Mouse (Mus musculus) hindbrain, embryonic 12.5 days (tissue): ENCODE measurements around the gene Cys1. TPM values are rescaled to one million over a fixed set of nuclear protein-coding genes. Genes with fewer than 3 reads are reported as not detected.
"Not testable (repeated sequence)": the region's sequence is repeated elsewhere in the genome, so short reads cannot be mapped to it uniquely, and the experiment has no call there.

Source experiments
- ATAC-seq: fragments of 200-750 bp; cut with Nextera tagmentation; 2 replicates; pipeline ENCODE4 v1.8.0; 2017; ENCODE audit warnings: moderate TSS enrichment; ENCODE audit not compliant: low FRiP score
- H3K27ac ChIP-seq: fragments of 300-500 bp; sonication (generic); 2 replicates; pipeline ENCODE4 v1.5.1; 2016; ENCODE audit warnings: mild to moderate bottlenecking
- H3K27me3 ChIP-seq: fragments of 300-500 bp; sonication (generic); 2 replicates; pipeline ENCODE4 v1.6.1; 2016; ENCODE audit warnings: mild to moderate bottlenecking
- H3K36me3 ChIP-seq: fragments of 300-500 bp; sonication (generic); 2 replicates; pipeline ENCODE4 v1.6.1; 2016; ENCODE audit warnings: mild to moderate bottlenecking
- H3K4me1 ChIP-seq: fragments of 300-500 bp; sonication (generic); 2 replicates; pipeline ENCODE4 v1.6.1; 2016
- H3K4me2 ChIP-seq: fragments of 300-500 bp; sonication (generic); replicated peaks from 2 replicates; pipeline ENCODE4 v1.6.1; 2016; ENCODE audit warnings: mild to moderate bottlenecking
- H3K4me3 ChIP-seq: fragments of 300-500 bp; sonication (generic); 2 replicates; pipeline ENCODE4 v1.5.1; 2016; ENCODE audit warnings: mild to moderate bottlenecking
- H3K9ac ChIP-seq: fragments of 300-500 bp; sonication (generic); 2 replicates; pipeline ENCODE4 v1.6.1; 2016; ENCODE audit warnings: mild to moderate bottlenecking, moderate library complexity
- H3K9me3 ChIP-seq: fragments of 300-500 bp; sonication (generic); replicated peaks from 2 replicates; pipeline ENCODE4 v1.6.1; 2016; ENCODE audit warnings: mild to moderate bottlenecking
- WGBS: fragments of 180-500 bp; shearing (Covaris S2); methylation state at CpG from one replicate; pipeline ENCODE4 v1.1.7; 2016; 5-methylcytosine and 5-hydroxymethylcytosine counted together
- polyA plus RNA-seq: library from polyadenylated mRNA; unstranded; fragments of >200 nt; fragmentation: Nextera tagmentation; extraction: Ambion mirVana; gene quantifications from 2 replicates; pipeline ENCODE4 v1.2.1, GENCODE M21; 2016

The Cys1 gene
- polyA plus RNA-seq, 1 experiment from 2014 or later, result 1.2 TPM

DNA sequence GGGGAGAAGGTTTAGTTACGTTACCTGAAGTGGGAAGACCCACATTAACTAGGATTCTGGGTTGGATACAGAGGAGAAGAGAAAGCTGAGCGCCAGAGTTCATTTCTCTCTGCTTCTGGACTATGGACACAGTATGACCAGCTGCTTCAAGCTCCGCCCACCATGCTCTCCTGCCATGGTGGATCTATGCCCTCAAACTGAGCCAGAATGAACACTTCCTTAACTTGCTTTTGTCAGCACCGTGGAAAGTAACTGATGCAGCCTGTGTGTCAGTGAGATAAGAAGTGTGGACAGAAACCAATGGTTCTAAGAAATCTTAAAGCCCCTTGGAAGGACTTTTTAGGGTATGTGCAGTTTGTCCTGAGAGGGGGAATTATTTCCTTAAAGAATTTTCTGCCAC is 22.6 kb downstream of the Cys1 start:
- peaks cover 22% of the 10 kb centered on the region for H3K4me1 ChIP-seq
- no peak for ATAC-seq
- 94% methylated on average over 4 of the region's 4 CpGs for WGBS
- no peak overlapping the region for H3K27ac ChIP-seq
- H3K4me2 ChIP-seq, result no peak overlapping the region
- peaks cover 44% of the 10 kb centered on the region for H3K36me3 ChIP-seq
- no peaks in the 10 kb centered on the region for H3K27me3 ChIP-seq
- H3K9me3 ChIP-seq, result no peaks in the 10 kb centered on the region
- no peak overlapping the region for H3K4me3 ChIP-seq
- H3K9ac ChIP-seq, result no peak overlapping the region

DNA sequence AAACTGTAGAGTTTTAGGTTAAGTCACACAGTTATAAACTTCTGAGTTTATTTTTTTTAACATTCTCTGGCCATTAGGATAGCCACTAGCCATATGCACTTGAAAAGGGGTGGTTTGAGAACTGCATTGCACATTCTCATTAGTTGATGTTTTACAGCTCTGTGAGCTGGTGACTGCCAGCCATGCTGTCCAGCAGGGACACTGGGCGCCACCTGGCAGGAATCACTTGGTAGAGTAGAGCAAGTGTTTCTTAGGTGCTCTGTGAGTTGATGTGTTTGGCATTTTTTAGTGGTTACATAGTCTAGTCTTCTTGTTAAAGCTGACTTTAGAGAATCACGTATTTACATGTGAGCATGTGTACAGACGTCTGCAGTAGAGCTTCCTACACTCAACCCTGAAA is 25.2 kb downstream of the Cys1 start:
- H3K4me3 ChIP-seq, result no peak overlapping the region
- H3K9me3 ChIP-seq, result no peaks in the 10 kb centered on the region
- 0 out of 2 replicates have a peak overlapping the region, but pooled peaks have one; percentile 46 for H3K9ac ChIP-seq
- peaks cover 32% of the 10 kb centered on the region for H3K4me1 ChIP-seq
- H3K36me3 ChIP-seq, result peaks cover 39% of the 10 kb centered on the region
- H3K27me3 ChIP-seq, result no peaks in the 10 kb centered on the region
- no peak for ATAC-seq
- H3K4me2 ChIP-seq, result peak overlapping the region; percentile 31
- 72% methylated on average over 3 of the region's 3 CpGs for WGBS
- no peak overlapping the region for H3K27ac ChIP-seq

DNA sequence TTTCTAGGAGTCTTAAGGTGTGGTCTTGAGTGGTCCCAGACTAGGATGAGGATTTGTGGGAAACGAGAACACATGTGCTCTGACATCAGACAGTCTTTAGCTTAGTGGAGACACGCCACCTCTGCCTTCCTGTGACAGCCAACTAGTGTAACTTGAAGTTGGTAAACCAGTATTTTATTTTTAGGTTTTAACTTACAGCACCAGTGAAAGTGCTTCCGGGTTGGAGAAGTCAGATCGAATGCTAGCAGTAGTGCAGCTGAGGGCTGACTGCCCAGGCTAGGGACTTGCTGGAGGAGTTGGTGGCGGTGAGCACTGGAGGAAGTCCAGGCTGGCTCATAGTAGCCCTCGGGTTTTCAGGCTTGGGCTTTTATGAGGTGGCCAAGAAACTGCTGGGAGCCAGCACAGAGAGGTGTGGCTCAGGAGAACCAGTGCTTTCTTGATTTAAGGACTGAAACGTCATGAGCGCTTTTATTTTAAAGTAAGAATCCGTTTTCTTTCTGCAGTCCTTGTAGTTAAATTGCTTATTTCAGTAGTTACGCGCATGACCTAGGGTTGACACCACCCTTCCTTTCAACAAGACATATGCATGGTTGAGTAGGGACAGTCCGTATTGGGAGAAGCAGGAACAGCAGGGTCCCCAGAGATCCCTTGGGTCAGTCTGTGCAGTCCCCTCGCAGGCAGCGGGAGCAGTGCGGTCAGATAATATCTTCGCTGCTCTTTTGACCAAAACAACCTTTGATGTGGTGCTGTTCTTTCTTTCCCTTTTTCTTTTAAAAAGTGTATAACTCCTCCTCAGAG is 27.3 kb downstream of the Cys1 start:
- Histone ChIP-seq H3K27me3 (no peaks in the 10 kb centered on the region), H3K36me3 (peaks cover 26% of the 10 kb centered on the region), H3K4me3 (no peak overlapping the region), H3K9me3 (no peaks in the 10 kb centered on the region), H3K9ac (no peak overlapping the region), H3K27ac (no peak overlapping the region), H3K4me1 (peaks cover 41% of the 10 kb centered on the region), H3K4me2 (no peak overlapping the region)
- no peak for ATAC-seq
- WGBS, result 84% methylated on average over 16 of the region's 16 CpGs

DNA sequence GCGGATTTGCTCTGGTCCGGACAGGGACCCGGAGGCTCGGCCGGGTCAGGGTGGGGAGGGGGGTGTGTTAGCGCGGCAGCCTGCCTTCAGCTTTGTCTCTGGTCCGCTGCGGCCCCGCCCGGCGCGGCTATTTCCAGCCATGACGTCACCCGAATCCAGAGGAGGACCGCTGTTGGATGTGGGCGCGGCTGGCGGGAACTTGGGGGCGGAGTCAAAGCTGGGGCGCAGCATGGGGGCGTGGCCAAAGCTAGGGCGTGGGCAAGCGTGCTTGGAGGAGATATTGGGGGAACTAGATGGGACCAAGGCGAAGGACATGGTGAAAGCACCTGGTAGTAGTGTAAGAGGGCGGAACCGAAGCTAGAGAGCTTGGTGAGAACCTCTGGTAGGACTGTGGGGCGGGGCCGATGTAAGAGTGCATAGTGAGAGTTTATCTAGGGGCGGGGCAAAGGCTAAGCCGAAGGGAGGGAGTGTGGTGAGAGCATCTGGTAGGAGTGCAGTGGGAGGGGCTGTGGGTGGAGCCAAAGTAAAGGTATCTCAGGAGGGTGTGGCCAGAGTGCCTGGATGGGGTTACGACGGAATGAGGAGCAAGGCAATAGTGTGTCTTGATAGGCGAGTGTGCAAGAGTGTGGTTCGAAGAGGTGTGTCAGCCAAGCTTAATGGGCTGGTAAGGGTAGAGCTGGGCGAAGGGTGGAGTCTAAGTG is 29.8 kb downstream of the Cys1 start:
- Histone ChIP-seq H3K9me3 (no peaks in the 10 kb centered on the region), H3K36me3 (peaks cover 26% of the 10 kb centered on the region), H3K4me1 (peaks cover 34% of the 10 kb centered on the region), H3K4me2 (peak overlapping the region; percentile 68), H3K9ac (peak overlapping the region; percentile 91), H3K27me3 (no peaks in the 10 kb centered on the region), H3K27ac (peak overlapping the region; percentile 96), H3K4me3 (peak overlapping the region; percentile 89)
- peak; percentile 83 for ATAC-seq
- WGBS, result under 1% methylated on average over 36 of the region's 36 CpGs

DNA sequence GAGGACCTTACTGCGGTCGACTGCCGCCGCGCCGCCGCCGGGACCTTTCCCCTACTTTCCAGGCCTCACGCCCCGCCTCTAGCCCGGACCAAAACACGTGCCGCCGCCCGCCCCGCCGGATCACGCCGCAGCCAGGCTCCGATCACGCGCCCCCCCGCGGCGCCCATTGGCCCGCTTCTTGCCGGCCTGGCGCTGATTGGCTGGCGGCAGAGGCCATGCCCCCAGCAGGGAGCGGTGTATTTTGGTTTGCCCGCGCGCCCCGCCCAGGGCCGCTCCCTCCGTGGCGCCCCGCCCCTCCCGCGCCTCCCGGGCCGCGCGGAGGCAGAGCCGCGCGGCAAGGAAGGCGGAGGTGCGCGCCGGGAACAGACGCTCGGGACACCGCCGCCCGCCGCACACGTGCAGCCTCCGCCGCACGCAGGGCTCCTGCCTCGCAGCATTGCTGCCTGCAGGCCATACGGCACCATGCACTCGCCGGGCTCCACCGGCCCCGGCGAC is 30.5 kb downstream of the Cys1 start, which contains the start of gene Klf11:
TSS of gene Klf11 (plus strand) at position 212 of the 495 bp plus-strand sequence.
- Histone ChIP-seq H3K27me3 (no peaks in the 10 kb centered on the region), H3K9me3 (no peaks in the 10 kb centered on the region), H3K9ac (peak within 1 kb of the TSS; percentile 91), H3K4me1 (peaks cover 28% of the 10 kb centered on the region), H3K27ac (peak within 1 kb of the TSS; percentile 96), H3K4me3 (peak within 1 kb of the TSS; percentile 89), H3K36me3 (peaks cover 23% of the 10 kb centered on the region), H3K4me2 (peak within 1 kb of the TSS; percentile 68)
- under 1% methylated on average over 54 of the region's 68 CpGs for WGBS
- ATAC-seq, result peak; percentile 93

DNA sequence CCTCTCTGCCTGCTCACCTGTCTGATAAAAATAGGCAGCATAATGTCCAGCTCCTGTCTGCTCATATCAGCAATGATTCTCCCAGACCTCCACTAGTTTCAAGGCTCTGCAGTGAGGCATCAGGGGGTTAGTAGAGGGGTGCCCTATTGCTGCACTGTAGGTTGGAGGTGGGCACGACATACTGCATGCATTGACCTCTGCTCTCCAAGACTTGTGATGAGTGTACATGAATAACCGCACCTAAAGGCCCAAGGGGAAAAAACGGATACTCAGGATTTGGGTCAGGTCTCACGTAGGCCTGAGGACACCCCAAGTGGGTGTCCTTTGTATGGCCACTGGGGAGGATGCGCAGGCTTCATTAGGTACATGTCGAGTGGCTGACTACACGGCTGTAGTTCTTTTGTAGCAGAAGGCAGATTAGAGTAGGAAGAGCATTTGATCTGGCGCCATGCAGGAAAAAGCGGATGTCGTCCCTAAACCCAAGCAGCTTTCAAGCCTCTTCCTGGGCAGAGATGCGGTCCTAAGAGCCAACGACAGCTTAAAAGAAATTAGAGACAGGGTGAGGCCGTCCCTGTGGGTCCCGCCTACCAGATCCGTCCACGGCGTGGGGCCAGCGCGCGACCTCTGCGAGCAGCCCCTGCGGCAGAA is 31.1 kb downstream of the Cys1 start:
- H3K4me3 ChIP-seq, result peak overlapping the region; percentile 89
- peak overlapping the region; percentile 68 for H3K4me2 ChIP-seq
- H3K36me3 ChIP-seq, result peaks cover 17% of the 10 kb centered on the region
- H3K9ac ChIP-seq, result peak overlapping the region; percentile 91
- no peaks in the 10 kb centered on the region for H3K9me3 ChIP-seq
- H3K27ac ChIP-seq, result peak overlapping the region; percentile 96; the same call in 1 of the 2 replicates
- ATAC-seq, result peak; percentile 20
- H3K4me1 ChIP-seq, result peaks cover 25% of the 10 kb centered on the region
- 4% methylated on average over 22 of the region's 22 CpGs for whole genome bisulfite sequencing
- H3K27me3 ChIP-seq, result no peaks in the 10 kb centered on the region

DNA sequence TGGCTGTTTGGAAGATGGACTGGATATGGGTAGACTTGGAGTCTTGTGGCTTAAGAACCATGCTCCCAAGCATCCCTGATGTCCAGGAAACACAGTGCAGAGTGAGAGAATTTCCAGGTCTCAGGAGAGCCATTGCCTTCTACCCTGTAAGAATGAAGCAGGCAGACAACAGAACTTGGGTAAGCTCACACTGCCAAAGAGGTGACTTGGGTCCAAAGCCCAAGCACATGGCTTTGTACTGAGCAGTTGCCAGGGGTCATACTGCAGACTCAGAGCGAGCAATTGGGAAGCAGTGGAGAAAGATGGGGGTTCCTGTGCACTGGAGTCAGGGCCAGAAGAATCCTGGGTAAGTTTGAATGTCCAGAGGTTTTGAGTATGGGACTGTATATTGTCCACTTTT is 33.5 kb downstream of the Cys1 start:
- 66% methylated on average over 1 of the region's 1 CpGs for WGBS
- H3K4me3 ChIP-seq, result no peak overlapping the region
- ATAC-seq, result no peak
- peaks cover 20% of the 10 kb centered on the region for H3K4me1 ChIP-seq
- no peak overlapping the region for H3K9ac ChIP-seq
- no peaks in the 10 kb centered on the region for H3K27me3 ChIP-seq
- no peak overlapping the region for H3K4me2 ChIP-seq
- H3K36me3 ChIP-seq, result no peaks in the 10 kb centered on the region
- H3K9me3 ChIP-seq, result no peaks in the 10 kb centered on the region
- H3K27ac ChIP-seq, result no peak overlapping the region

DNA sequence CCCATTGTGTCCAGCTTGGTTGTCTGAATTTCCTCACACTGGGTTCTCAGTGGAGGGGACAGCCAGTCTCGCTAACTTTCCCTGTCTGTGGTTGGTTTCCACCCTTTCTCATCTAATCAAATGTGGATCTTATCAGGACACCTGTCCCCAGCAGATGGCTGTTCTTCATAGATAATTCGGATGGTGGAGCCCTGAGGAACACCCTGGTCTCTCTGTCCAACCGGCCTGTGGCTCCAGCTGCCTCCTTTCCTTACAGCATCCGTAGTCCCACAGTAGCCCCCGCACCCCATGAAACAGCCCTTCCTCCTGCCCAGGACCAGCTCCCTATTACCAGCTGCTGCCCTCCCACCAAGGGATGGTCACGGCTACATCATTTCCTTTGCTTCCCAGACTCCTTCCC is 35.7 kb downstream of the Cys1 start:
- Histone ChIP-seq H3K9me3 (no peaks in the 10 kb centered on the region), H3K27ac (no peak overlapping the region), H3K4me3 (no peak overlapping the region), H3K9ac (no peak overlapping the region), H3K4me2 (no peak overlapping the region), H3K4me1 (peaks cover 18% of the 10 kb centered on the region), H3K27me3 (no peaks in the 10 kb centered on the region), H3K36me3 (no peaks in the 10 kb centered on the region)
- ATAC-seq, result no peak
- 83% methylated on average over 6 of the region's 6 CpGs for WGBS

DNA sequence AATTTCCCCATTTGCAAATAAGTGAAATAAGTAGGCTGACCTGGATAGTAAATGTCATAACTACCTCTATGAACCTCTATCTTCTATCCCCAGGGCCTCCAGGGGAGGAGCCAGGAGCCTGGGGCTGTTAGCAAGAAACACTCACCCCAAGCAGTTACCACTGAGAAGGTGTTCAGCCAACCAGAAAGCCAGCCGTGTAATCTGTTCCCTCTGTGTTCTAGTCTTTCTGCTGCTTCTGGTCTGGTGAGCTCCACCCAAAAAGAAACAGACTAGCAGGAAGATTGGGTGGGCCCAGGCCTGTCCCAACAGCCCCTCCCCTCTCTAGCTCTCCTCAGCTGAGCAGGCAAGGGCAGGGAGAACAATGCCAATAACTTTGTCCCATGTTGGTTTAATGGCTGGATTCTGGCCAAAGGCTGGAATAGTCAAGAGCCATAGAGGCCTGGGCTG is 37.5 kb downstream of the Cys1 start:
- Histone ChIP-seq H3K4me3 (no peak overlapping the region), H3K4me1 (peaks cover 8% of the 10 kb centered on the region; the same call in 1 of the 2 replicates), H3K9ac (no peak overlapping the region), H3K4me2 (no peak overlapping the region), H3K27me3 (no peaks in the 10 kb centered on the region), H3K36me3 (no peaks in the 10 kb centered on the region), H3K9me3 (no peaks in the 10 kb centered on the region), H3K27ac (no peak overlapping the region)
- WGBS, result 36% methylated on average over 1 of the region's 1 CpGs
- ATAC-seq, result no peak

DNA sequence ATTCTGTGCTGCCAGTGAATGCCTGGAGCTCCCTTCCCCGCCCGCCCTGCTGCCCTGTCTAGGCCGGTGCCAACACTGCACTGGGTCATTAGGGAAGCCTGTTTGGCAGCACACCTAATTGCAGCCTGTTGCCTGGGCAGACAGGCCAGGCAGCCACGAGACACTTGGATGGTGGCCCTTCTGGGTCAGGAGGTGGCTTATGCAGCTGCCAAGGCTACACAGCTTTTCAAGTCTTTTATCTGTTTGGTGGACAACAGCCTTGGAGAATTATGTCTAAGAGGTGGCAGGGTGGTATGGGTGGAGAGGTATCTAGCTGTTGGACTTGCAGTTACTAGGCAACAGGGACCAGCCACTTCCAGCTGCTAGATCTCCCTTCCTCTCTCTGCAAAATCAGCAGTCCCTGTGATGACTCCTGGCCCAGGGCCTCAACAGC is 39.2 kb downstream of the Cys1 start:
- H3K4me2 ChIP-seq, result no peak overlapping the region
- 80% methylated on average over 4 of the region's 4 CpGs for WGBS
- peaks cover 8% of the 10 kb centered on the region; the same call in 1 of the 2 replicates for H3K4me1 ChIP-seq
- no peaks in the 10 kb centered on the region for H3K9me3 ChIP-seq
- no peak overlapping the region for H3K9ac ChIP-seq
- no peaks in the 10 kb centered on the region for H3K27me3 ChIP-seq
- no peaks in the 10 kb centered on the region for H3K36me3 ChIP-seq
- H3K4me3 ChIP-seq, result no peak overlapping the region
- no peak for ATAC-seq
- no peak overlapping the region for H3K27ac ChIP-seq

DNA sequence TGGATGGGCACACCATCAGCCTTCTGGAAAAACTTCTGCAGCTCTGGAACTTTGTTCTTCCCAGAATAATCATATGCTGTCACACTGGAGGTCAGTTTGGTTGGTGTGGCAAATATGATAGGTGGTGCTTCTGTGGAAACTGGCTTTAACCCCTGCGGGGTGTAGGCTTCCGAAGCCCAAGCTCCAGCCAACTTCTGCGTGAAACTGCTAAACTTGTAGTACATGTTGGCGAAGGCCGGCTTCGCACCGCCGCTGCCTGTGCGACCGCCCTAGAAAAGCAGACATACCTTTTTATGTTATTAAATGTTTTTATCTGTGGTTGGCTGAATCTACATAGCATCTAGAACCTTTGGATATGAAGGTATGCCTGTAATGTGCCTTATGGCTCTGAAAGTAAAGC is 42.8 kb downstream of the Cys1 start:
- not testable (repeated sequence) for ATAC-seq, H3K9ac ChIP-seq
- WGBS, result 95% methylated on average over 10 of the region's 10 CpGs

DNA sequence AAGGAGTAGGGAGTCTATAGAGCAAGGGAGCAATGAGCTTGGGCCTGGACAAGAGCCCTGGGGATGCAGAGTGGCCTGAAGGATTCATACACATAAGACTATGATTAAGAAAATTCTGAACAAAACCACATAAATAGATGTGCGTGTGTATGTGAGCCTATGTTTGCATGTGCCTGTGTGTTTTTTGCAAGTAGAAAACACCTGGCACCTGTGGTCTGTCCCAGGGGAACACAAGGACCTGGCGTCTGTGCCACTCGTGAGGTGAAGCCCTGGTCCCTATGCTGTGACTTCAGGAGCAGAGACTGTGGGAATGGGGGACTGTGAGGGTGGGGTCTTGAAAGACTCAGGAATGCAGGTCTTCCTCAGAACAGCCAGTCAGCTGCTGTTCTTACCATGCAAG is 47.0 kb downstream of the Cys1 start:
- Histone ChIP-seq H3K27me3 (no peaks in the 10 kb centered on the region), H3K4me2 (no peak overlapping the region), H3K27ac (no peak overlapping the region), H3K9me3 (no peaks in the 10 kb centered on the region), H3K9ac (no peak overlapping the region), H3K36me3 (no peaks in the 10 kb centered on the region), H3K4me3 (no peak overlapping the region), H3K4me1 (0 out of 2 replicates have a peak, but pooled peaks cover 6% of the 10 kb centered on the region)
- WGBS, result 84% methylated on average over 3 of the region's 3 CpGs
- ATAC-seq, result no peak

More for the DNA sequence above, 42.8 kb downstream of the Cys1 start:
- not testable (repeated sequence) for H3K4me2 ChIP-seq, H3K27ac ChIP-seq, H3K36me3 ChIP-seq, H3K9me3 ChIP-seq, H3K4me3 ChIP-seq, H3K27me3 ChIP-seq
- peaks cover 12% of the 10 kb centered on the region; the same call in 1 of the 2 replicates for H3K4me1 ChIP-seq
